Mouse (Mus musculus) hindbrain, embryonic 13.5 days (tissue): Measurements from ENCODE around the gene Xylt1. TPM values are rescaled to one million over a fixed set of nuclear protein-coding genes. Genes with fewer than 3 reads are reported as not detected.
A peak's percentile ranks its signal among the peaks of the same experiment; 100 is the strongest.

ENCODE experiments used
- ATAC-seq: fragments of 200-750 bp; cut with Nextera tagmentation; 2 replicates; pipeline ENCODE4 v1.8.0; 2017; ENCODE audit warnings: moderate TSS enrichment; ENCODE audit not compliant: low FRiP score
- H3K27ac ChIP-seq: fragments of 300-500 bp; sonication (generic); 2 replicates; pipeline ENCODE4 v1.5.1; 2015; ENCODE audit warnings: inconsistent platforms, mild to moderate bottlenecking, moderate library complexity
- H3K27me3 ChIP-seq: fragments of 300-500 bp; sonication (generic); 2 replicates; pipeline ENCODE4 v1.6.1; 2015; ENCODE audit warnings: mild to moderate bottlenecking, inconsistent platforms
- H3K36me3 ChIP-seq: fragments of 300-500 bp; sonication (generic); 2 replicates; pipeline ENCODE4 v1.6.1; 2015; ENCODE audit warnings: mild to moderate bottlenecking, inconsistent platforms
- H3K4me1 ChIP-seq: fragments of 300-500 bp; sonication (generic); replicated peaks from 2 replicates; pipeline ENCODE4 v1.6.1; 2015; ENCODE audit warnings: inconsistent platforms
- H3K4me2 ChIP-seq: fragments of 300-500 bp; sonication (generic); 2 replicates; pipeline ENCODE4 v1.6.1; 2015; ENCODE audit warnings: inconsistent platforms, mild to moderate bottlenecking, moderate library complexity
- H3K4me3 ChIP-seq: fragments of 300-500 bp; sonication (generic); 2 replicates; pipeline ENCODE4 v1.5.1; 2015; ENCODE audit warnings: mild to moderate bottlenecking, inconsistent platforms
- H3K9ac ChIP-seq: fragments of 300-500 bp; sonication (generic); 2 replicates; pipeline ENCODE4 v1.6.1; 2015; ENCODE audit warnings: mild to moderate bottlenecking, inconsistent platforms
- H3K9me3 ChIP-seq: fragments of 300-500 bp; sonication (generic); 2 replicates; pipeline ENCODE4 v1.6.1; 2016; ENCODE audit warnings: inconsistent platforms
- WGBS: fragments of 180-500 bp; shearing (Covaris S2); methylation state at CpG from one replicate; pipeline ENCODE4 v1.1.7; 2015; 5-methylcytosine and 5-hydroxymethylcytosine counted together
- polyA plus RNA-seq: library from polyadenylated mRNA; unstranded; fragments of >200 nt; fragmentation: Nextera tagmentation; extraction: Ambion mirVana; gene quantifications from 2 replicates; pipeline ENCODE4 v1.2.1, GENCODE M21; 2015

Xylt1 gene
- polyA plus RNA-seq, 1 experiment from 2014 or later, result 2.3 TPM

DNA sequence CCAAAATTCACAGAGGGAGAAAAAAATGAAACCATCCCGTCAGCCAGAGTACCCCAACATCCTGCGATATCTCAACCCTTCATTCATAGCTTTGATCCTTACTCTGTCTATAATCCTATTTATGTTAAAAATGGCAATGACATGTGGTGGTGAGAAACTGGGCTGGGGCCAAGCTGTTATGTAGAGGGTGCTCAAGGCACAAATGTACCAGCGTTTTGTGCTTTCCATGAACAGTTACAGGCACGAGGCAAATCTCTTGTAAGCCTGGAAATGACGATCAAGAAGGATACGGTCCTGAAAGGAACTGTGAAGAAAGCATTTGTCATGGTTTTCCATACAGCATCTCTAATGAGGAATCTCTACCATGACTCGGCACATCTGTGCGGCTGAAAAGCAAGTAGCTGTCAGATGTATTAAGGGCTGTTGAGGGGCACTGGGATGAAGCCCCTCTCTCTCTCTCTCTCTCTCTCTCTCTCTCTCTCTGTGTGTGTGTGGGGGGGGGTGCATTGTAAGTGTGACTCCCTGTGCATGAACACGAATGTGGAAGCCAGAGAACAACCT, 183.2 kb downstream of the Xylt1 start:
- Histone ChIP-seq H3K36me3 (no peaks in the 10 kb centered on the region), H3K4me1 (peaks cover 9% of the 10 kb centered on the region), H3K4me2 (no peak overlapping the region), H3K4me3 (no peak overlapping the region), H3K27ac (0 out of 2 replicates have a peak overlapping the region, but pooled peaks have one; percentile 4), H3K9ac (no peak overlapping the region), H3K27me3 (peaks cover 8% of the 10 kb centered on the region; the same call in 1 of the 2 replicates), H3K9me3 (no peaks in the 10 kb centered on the region)
- peak; percentile 67; the same call in 1 of the 2 replicates for ATAC-seq
- 40% methylated on average over 9 of the region's 9 CpGs for WGBS

DNA sequence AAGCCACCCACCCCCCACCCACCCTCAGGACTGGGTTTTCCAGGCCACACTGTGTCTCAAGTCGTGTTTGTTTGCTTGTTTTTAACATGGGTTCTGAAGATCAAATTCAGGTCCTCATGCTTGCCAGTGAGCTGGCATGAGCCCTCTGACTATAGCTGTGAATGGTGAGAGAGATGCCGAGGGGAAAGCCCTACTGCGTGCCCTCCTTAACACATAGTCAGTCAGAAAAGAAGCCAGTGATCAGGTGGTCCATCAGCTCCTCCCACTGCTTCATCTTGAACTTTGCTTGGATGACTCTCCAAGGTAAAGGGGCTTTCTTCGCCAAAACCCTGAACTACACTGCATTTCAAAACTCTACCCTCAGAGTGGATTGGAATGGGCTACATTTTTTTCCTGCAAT, 183.8 kb downstream of the Xylt1 start:
- Histone ChIP-seq H3K36me3 (no peaks in the 10 kb centered on the region), H3K4me2 (no peak overlapping the region), H3K9ac (no peak overlapping the region), H3K27ac (no peak overlapping the region), H3K4me1 (peaks cover 9% of the 10 kb centered on the region), H3K4me3 (no peak overlapping the region), H3K9me3 (no peaks in the 10 kb centered on the region), H3K27me3 (peaks cover 8% of the 10 kb centered on the region; the same call in 1 of the 2 replicates)
- ATAC-seq, result no peak
- 84% methylated on average over 4 of the region's 4 CpGs for WGBS

DNA sequence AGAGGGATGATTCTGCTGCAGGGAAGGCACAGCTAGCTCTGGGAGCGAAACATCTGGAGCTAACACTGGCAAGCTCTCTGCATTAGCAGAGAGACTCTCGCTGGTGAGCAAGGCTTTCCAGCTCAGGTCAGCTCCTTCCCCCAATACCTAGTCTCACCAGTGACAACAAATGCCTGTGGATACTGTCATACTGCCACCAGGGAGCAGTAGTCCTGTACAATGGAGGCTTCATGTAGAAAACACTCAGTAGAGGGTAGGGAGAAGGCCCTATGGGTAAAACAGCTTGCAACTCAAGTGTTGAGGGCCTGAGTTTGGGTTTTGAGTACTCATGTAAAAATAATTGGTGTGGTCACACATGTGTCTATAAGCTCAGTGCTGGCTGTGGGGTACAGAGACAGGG, 185.3 kb downstream of the Xylt1 start:
- H3K9me3 ChIP-seq, result no peaks in the 10 kb centered on the region
- H3K4me3 ChIP-seq, result no peak overlapping the region
- peaks cover 9% of the 10 kb centered on the region for H3K4me1 ChIP-seq
- ATAC-seq, result no peak
- H3K4me2 ChIP-seq, result no peak overlapping the region
- WGBS, result 80% methylated on average over 2 of the region's 2 CpGs
- H3K27ac ChIP-seq, result no peak overlapping the region
- no peaks in the 10 kb centered on the region for H3K36me3 ChIP-seq
- peaks cover 5% of the 10 kb centered on the region; the same call in 1 of the 2 replicates for H3K27me3 ChIP-seq
- no peak overlapping the region for H3K9ac ChIP-seq

DNA sequence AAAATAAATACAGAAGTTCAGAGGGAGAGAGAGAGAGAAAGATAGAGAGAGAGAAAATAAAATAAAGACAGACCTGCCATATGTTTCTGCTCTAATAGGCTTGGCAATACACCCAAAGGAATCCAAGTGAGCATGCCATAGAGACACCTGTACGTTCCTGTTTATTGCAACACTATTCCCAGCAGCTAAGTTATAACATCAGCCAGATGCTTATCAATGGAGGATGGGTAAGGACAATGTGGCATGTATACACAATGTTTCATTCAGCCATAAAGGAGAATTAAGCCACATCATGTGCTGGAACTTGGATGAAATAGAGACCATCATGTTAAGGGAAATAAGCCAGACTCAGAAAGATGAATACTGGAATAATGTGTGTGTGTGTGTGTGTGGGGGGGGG, 186.1 kb downstream of the Xylt1 start:
- Histone ChIP-seq H3K4me2 (no peak overlapping the region), H3K27ac (no peak overlapping the region), H3K36me3 (no peaks in the 10 kb centered on the region), H3K9ac (no peak overlapping the region), H3K4me3 (no peak overlapping the region), H3K9me3 (no peaks in the 10 kb centered on the region), H3K4me1 (peaks cover 9% of the 10 kb centered on the region), H3K27me3 (peaks cover 3% of the 10 kb centered on the region; the same call in 1 of the 2 replicates)
- WGBS, result 100% methylated on average over 1 of the region's 1 CpGs
- ATAC-seq, result no peak

DNA sequence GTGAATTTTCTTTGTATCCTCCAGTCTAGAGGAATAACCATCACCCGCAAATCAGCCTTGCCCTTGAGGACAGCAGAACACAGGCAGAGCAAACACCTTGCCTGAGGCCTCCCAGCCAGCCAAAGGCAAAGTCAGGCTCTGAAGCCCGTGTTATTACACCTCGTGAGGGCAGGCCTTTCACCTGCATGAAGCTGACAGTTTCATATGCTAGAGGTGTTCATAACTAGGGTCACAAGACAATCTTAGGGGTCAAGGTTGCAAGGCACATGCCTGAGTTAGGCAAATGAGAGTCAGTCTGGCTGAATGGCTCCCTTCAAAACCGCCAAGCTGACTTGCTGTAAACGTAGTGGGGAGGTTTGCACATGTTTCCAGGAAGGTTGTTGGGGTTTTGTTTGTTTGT, 186.5 kb downstream of the Xylt1 start:
- Histone ChIP-seq H3K4me3 (no peak overlapping the region), H3K27ac (no peak overlapping the region), H3K4me2 (no peak overlapping the region), H3K9ac (no peak overlapping the region), H3K4me1 (peaks cover 9% of the 10 kb centered on the region), H3K9me3 (no peaks in the 10 kb centered on the region), H3K27me3 (no peaks in the 10 kb centered on the region; the same call in 1 of the 2 replicates), H3K36me3 (no peaks in the 10 kb centered on the region)
- 80% methylated on average over 5 of the region's 5 CpGs for WGBS
- no peak for ATAC-seq

DNA sequence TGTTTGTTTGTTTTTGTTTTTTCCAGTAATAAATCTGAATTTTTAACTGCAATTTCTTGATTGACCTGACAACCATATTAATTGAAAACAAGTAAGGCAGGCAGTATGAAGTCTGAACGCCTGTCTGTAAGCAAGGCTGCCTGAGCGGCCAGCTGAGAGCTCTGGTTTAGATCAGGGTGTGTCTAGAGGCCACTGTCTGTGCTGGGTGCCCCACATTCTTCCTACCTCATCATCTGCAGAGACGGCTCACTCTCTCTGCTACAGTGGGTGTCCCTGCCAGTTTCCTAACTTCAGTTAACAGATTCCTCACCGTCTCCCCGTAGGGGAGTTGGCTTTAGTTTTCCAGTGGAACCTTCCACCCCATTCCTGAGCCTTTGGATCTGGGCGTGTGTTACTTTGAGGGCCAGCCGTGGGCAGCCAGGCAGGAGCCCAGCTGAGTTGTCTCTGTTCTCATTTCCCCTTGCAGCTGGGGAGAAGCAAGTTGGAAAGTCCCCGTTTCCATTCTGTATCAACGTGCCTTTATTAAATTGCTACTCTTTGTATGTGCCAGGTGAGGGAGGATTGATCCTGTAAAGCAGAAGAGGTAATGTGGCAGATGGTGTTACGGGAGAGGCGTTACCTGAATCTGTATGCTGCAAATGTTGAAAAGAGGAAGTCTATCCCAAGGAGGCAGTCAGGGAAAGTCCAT, 187.0 kb downstream of the Xylt1 start:
- Histone ChIP-seq H3K4me2 (no peak overlapping the region), H3K27me3 (no peaks in the 10 kb centered on the region; the same call in 1 of the 2 replicates), H3K36me3 (no peaks in the 10 kb centered on the region), H3K9ac (no peak overlapping the region), H3K4me1 (peaks cover 9% of the 10 kb centered on the region), H3K27ac (no peak overlapping the region), H3K4me3 (no peak overlapping the region), H3K9me3 (no peaks in the 10 kb centered on the region)
- 89% methylated on average over 11 of the region's 11 CpGs for WGBS
- no peak for ATAC-seq

DNA sequence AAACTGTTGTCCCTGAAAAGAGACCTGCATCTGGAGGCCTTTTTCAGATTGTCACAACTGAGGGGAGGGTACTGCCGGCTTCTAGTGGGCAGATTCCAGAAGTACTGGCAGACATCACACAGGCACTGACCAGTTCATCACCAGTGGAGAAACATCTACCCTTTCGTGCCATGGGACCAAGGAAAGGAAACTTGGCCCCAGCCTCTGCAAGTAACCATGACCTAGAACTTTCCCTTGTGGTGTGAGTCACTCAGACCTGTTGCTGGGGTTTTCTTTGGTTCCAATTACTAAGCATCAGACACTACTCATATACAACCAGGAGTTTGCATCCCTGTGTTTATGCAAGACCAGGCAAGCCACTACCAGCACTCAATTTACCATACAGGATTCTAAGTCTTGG, 190.4 kb downstream of the Xylt1 start:
- H3K4me1 ChIP-seq, result no peaks in the 10 kb centered on the region
- H3K27me3 ChIP-seq, result no peaks in the 10 kb centered on the region
- H3K36me3 ChIP-seq, result no peaks in the 10 kb centered on the region
- H3K4me3 ChIP-seq, result no peak overlapping the region
- no peaks in the 10 kb centered on the region for H3K9me3 ChIP-seq
- no peak overlapping the region for H3K4me2 ChIP-seq
- H3K27ac ChIP-seq, result no peak overlapping the region
- H3K9ac ChIP-seq, result no peak overlapping the region
- WGBS, result 89% methylated on average over 2 of the region's 2 CpGs
- no peak for ATAC-seq

DNA sequence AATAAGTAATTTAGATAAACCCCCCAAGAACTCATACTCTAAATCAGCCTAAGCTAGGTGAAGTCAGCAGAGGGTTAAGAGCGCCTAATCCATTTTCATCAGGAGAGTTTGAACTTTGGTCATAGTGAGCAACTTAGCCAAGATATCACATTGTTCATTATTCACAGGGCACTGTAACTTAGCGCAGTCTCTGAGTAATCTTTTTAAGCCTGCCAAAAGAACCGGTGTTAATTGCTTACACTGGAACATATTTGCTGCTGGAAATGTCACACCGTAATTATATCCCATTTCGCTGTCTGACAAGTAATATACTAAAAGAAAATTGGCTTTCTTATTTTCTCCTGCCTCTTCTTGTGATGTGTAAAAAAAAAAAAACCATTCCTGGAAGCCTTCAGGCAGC, 190.9 kb downstream of the Xylt1 start:
- H3K36me3 ChIP-seq, result no peaks in the 10 kb centered on the region
- WGBS, result 71% methylated on average over 5 of the region's 5 CpGs
- no peaks in the 10 kb centered on the region for H3K27me3 ChIP-seq
- no peak for ATAC-seq
- no peak overlapping the region for H3K4me3 ChIP-seq
- no peak overlapping the region for H3K9ac ChIP-seq
- no peak overlapping the region for H3K4me2 ChIP-seq
- H3K9me3 ChIP-seq, result no peaks in the 10 kb centered on the region
- no peaks in the 10 kb centered on the region for H3K4me1 ChIP-seq
- no peak overlapping the region for H3K27ac ChIP-seq

DNA sequence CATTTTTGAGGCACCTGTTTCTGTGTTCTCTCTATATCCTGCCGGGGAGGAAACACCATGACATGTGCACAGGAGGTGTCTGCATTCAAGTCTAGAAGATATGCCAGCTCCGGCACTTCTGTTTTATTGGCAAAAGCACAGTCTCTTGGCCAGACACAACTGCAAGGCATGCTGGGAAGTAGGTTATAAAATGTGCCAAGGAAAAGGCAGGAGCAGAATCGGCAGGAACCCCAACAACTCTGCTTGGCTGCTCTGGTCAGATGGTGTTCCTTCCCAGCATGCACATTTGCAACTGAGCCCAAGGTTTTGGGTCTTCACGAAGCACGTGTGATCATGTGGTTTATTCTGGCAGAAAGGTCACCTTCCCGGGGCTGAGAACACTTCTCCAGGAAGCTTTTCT, 192.4 kb downstream of the Xylt1 start:
- H3K4me3 ChIP-seq, result no peak overlapping the region
- WGBS, result 82% methylated on average over 6 of the region's 6 CpGs

DNA sequence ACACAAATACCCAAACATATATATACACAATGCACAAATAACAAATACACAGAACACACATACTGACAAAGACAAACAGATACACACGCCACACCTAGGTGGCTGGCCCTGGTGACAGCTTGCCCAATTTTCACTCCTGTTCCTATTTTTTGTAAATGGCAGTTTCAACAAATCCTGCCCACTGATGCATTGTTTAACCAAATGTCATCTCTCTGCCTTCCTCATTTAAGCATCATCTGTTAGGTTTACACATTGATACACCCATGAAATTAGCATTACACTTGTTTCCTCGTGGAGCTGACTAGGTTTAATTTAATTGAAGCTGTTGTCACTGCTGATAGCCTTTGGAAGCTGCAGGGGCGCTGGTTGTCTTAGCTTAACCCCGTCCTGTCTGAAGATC, 194.6 kb downstream of the Xylt1 start:
- Histone ChIP-seq H3K4me2 (no peak overlapping the region), H3K9me3 (no peaks in the 10 kb centered on the region), H3K27me3 (no peaks in the 10 kb centered on the region), H3K9ac (no peak overlapping the region), H3K4me3 (no peak overlapping the region), H3K4me1 (no peaks in the 10 kb centered on the region), H3K36me3 (no peaks in the 10 kb centered on the region), H3K27ac (no peak overlapping the region)
- no peak for ATAC-seq
- 40% methylated on average over 4 of the region's 4 CpGs for WGBS

More for the DNA sequence above, 192.4 kb downstream of the Xylt1 start:
- H3K4me1 ChIP-seq, result no peaks in the 10 kb centered on the region
- H3K27ac ChIP-seq, result no peak overlapping the region; the same call in 1 of the 2 replicates
- no peak for ATAC-seq
- no peaks in the 10 kb centered on the region for H3K27me3 ChIP-seq
- H3K9me3 ChIP-seq, result no peaks in the 10 kb centered on the region
- no peaks in the 10 kb centered on the region for H3K36me3 ChIP-seq
- H3K9ac ChIP-seq, result no peak overlapping the region
- H3K4me2 ChIP-seq, result no peak overlapping the region

DNA sequence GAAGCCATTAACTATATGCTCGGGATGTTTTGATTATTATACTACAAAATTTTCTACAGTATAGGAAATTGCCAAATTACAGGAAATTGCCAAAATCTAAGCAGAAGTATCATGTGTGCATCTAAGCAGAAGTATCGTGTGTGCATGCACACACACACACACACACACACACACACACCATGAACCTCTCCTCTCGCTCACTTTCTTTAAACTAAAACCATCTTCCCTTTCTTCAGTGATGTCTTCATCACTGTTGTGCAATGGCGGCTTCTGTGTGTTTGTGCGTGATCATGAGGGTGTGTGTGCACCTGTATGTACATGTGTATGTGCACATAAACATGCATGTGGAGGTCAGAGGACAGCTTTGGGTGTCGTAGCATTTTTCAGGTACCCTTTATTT, 196.3 kb downstream of the Xylt1 start:
- no peak overlapping the region for H3K4me2 ChIP-seq
- H3K4me3 ChIP-seq, result no peak overlapping the region
- no peaks in the 10 kb centered on the region for H3K36me3 ChIP-seq
- ATAC-seq, result no peak
- no peak overlapping the region for H3K9ac ChIP-seq
- no peaks in the 10 kb centered on the region for H3K27me3 ChIP-seq
- H3K4me1 ChIP-seq, result no peaks in the 10 kb centered on the region
- 92% methylated on average over 6 of the region's 6 CpGs for WGBS
- H3K27ac ChIP-seq, result no peak overlapping the region
- H3K9me3 ChIP-seq, result no peaks in the 10 kb centered on the region

DNA sequence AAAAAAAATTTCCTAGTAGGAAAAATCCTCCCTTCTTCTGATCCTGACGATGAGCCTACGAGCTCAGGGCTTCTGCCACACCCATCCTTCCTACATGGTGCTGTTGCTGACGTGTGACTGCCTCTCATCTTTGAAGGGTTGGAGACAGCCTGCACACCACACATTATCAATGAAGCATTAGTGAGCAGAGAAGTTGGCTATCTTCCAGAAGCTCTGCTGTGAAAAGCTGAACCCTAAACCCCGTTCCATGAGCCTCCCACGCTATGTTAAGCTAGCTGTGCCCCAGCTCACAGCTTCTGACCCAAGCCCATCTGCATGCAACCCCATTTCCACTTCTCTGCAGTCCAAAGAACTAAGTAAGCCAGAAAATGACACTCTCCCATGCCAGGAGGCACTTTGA, 204.4 kb downstream of the Xylt1 start:
- no peak overlapping the region for H3K4me3 ChIP-seq
- no peak; the same call in 1 of the 2 replicates for ATAC-seq
- peak overlapping the region; percentile 20; the same call in 1 of the 2 replicates for H3K27ac ChIP-seq
- no peaks in the 10 kb centered on the region for H3K27me3 ChIP-seq
- H3K9me3 ChIP-seq, result no peaks in the 10 kb centered on the region
- no peaks in the 10 kb centered on the region for H3K36me3 ChIP-seq
- H3K9ac ChIP-seq, result no peak overlapping the region
- H3K4me1 ChIP-seq, result peaks cover 11% of the 10 kb centered on the region; the same call in 1 of the 2 replicates
- WGBS, result 61% methylated on average over 5 of the region's 5 CpGs
- H3K4me2 ChIP-seq, result no peak overlapping the region

DNA sequence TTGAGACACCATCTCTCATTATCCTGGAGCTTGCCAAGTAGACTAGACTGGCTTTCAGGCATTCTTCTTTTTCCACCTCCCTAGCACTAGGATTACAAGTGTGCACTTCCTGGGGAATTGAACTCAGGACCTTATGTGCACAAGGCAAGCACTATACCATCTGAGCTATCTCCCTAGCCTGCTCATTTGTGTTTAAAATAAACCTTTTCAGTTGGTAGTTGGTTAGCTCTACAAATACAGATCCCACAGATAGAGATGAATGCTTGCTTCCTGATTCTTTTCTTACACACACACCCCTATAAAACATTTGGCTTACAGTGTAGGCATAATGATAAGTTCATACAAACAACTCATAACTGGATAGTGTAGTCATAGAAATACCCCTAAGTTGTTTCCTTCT, 206.0 kb downstream of the Xylt1 start:
- no peaks in the 10 kb centered on the region for H3K27me3 ChIP-seq
- H3K9ac ChIP-seq, result no peak overlapping the region
- no peak overlapping the region for H3K4me3 ChIP-seq
- no peaks in the 10 kb centered on the region for H3K9me3 ChIP-seq
- peaks cover 11% of the 10 kb centered on the region; the same call in 1 of the 2 replicates for H3K4me1 ChIP-seq
- ATAC-seq, result no peak
- H3K4me2 ChIP-seq, result no peak overlapping the region
- no peaks in the 10 kb centered on the region for H3K36me3 ChIP-seq
- no peak overlapping the region for H3K27ac ChIP-seq
